Mouse (Mus musculus) kidney, postnatal 0 days (tissue): ENCODE measurements around the gene Tesk1. TPM values are rescaled to one million over a fixed set of nuclear protein-coding genes. Genes with fewer than 3 reads are reported as not detected.

Experiments
- ATAC-seq: fragments of 200-750 bp; cut with Nextera tagmentation; replicated peaks from 2 replicates; pipeline ENCODE4 v1.8.0; 2017; ENCODE audit warnings: low read depth, moderate number of reproducible peaks, moderate TSS enrichment, moderate library complexity; ENCODE audit not compliant: low FRiP score
- DNase-seq: peaks from one replicate; pipeline ENCODE4 v3.0.0-alpha.2; 2016; ENCODE audit warnings: low spot score
- H3K27ac ChIP-seq: fragments of 300-500 bp; sonication (generic); 2 replicates; pipeline ENCODE4 v1.5.1; 2014; ENCODE audit warnings: mild to moderate bottlenecking
- H3K27me3 ChIP-seq: fragments of 300-500 bp; sonication (generic); 2 replicates; pipeline ENCODE4 v1.6.1; 2014; ENCODE audit warnings: low read length, mixed read lengths; ENCODE audit not compliant: insufficient read depth
- H3K36me3 ChIP-seq: fragments of 300-500 bp; sonication (generic); 2 replicates; pipeline ENCODE4 v1.6.1; 2014; ENCODE audit warnings: low read length, mixed read lengths; ENCODE audit not compliant: insufficient read depth
- H3K4me1 ChIP-seq: fragments of 300-500 bp; sonication (generic); replicated peaks from 2 replicates; pipeline ENCODE4 v1.6.1; 2014; ENCODE audit warnings: antibody characterized with exemption, low read length, mixed read lengths; ENCODE audit not compliant: insufficient read depth
- H3K4me2 ChIP-seq: fragments of 300-500 bp; sonication (generic); 2 replicates; pipeline ENCODE4 v1.6.1; 2014; ENCODE audit warnings: mild to moderate bottlenecking, low read length, moderate library complexity, mixed read lengths
- H3K4me3 ChIP-seq: fragments of 300-500 bp; sonication (generic); replicated peaks from 2 replicates; pipeline ENCODE4 v1.5.1; 2014; ENCODE audit warnings: low read depth, low read length
- H3K9ac ChIP-seq: fragments of 300-500 bp; sonication (generic); 2 replicates; pipeline ENCODE4 v1.6.1; 2014; ENCODE audit warnings: low read depth, low read length
- H3K9me3 ChIP-seq: fragments of 300-500 bp; sonication (generic); replicated peaks from 2 replicates; pipeline ENCODE4 v1.6.1; 2016; ENCODE audit warnings: low read length, inconsistent platforms, mixed read lengths
- CTCF ChIP-seq: IDR thresholded peaks from 2 replicates; pipeline ENCODE4 v1.5.1; 2016; ENCODE audit warnings: antibody characterized with exemption, low read depth, mild to moderate bottlenecking, moderate library complexity
- WGBS: fragments of 180-500 bp; shearing (Covaris S2); extraction: QIAGEN DNeasy Blood & Tissue Kit; methylation state at CpG from one replicate; pipeline ENCODE4 v1.1.7; 2014; 5-methylcytosine and 5-hydroxymethylcytosine counted together
- polyA plus RNA-seq: library from polyadenylated mRNA; unstranded; fragments of >200 nt; fragmentation: Nextera tagmentation; extraction: Ambion mirVana; gene quantifications from 2 replicates; pipeline ENCODE4 v1.2.1, GENCODE M21; 2015

Tesk1 gene
- polyA plus RNA-seq, 1 experiment from 2014 or later: 9.1 TPM

GRCm38 (mm10) chr4:43428180-43428861 lies 13.4 kb upstream of the Tesk1 start:
- 40% methylated on average over 16 of the region's 16 CpGs for WGBS
- H3K4me2 ChIP-seq: peak overlapping the region; percentile 32; the same call in 1 of the 2 replicates
- peak; percentile 35; the same call in 1 of the 2 replicates for ATAC-seq
- H3K4me3 ChIP-seq: no peak overlapping the region
- DNase-seq: no peak
- no peaks in the 10 kb centered on the region; the same call in 1 of the 2 replicates for H3K4me1 ChIP-seq
- peak overlapping the region; percentile 1; the same call in 1 of the 2 replicates for H3K9ac ChIP-seq
- H3K27me3 ChIP-seq: no peaks in the 10 kb centered on the region
- no peak overlapping the region for H3K27ac ChIP-seq
- no peak for TF ChIP-seq CTCF
- no peaks in the 10 kb centered on the region for H3K9me3 ChIP-seq
- H3K36me3 ChIP-seq: peaks cover 23% of the 10 kb centered on the region

GRCm38 (mm10) chr4:43428946-43429345 lies 12.8 kb upstream of the Tesk1 start, which contains the start of gene Fam166b:
Gene Fam166b (minus strand): TSS chr4:43429134.
- Histone ChIP-seq H3K27ac (no peak within 1 kb of the TSS), H3K36me3 (peaks cover 19% of the 10 kb centered on the region), H3K9ac (peak within 1 kb of the TSS; percentile 1; the same call in 1 of the 2 replicates), H3K27me3 (no peaks in the 10 kb centered on the region), H3K4me2 (peak within 1 kb of the TSS; percentile 32; the same call in 1 of the 2 replicates), H3K4me3 (no peak within 1 kb of the TSS), H3K4me1 (no peaks in the 10 kb centered on the region; the same call in 1 of the 2 replicates), H3K9me3 (no peaks in the 10 kb centered on the region)
- DNase-seq (peak; percentile 46), ATAC-seq (peak; percentile 21; the same call in 1 of the 2 replicates)
- WGBS: 13% methylated on average over 10 of the region's 10 CpGs
- TF ChIP-seq CTCF: no peak

- ATAC-seq: 0 out of 2 replicates have a peak, but pooled peaks have one; percentile 35
- H3K9ac ChIP-seq: no peak overlapping the region
- 1% methylated on average over 4 of the region's 4 CpGs for WGBS
- no peak overlapping the region for H3K4me2 ChIP-seq
- H3K4me3 ChIP-seq: no peak overlapping the region
- no peaks in the 10 kb centered on the region for H3K27me3 ChIP-seq
- no peaks in the 10 kb centered on the region; the same call in 1 of the 2 replicates for H3K4me1 ChIP-seq
- TF ChIP-seq CTCF: peak; percentile 95
- peak; percentile 97 for DNase-seq
- H3K36me3 ChIP-seq: peaks cover 1% of the 10 kb centered on the region; the same call in 1 of the 2 replicates
- no peak overlapping the region for H3K27ac ChIP-seq
- no peaks in the 10 kb centered on the region for H3K9me3 ChIP-seq
Measured at GRCm38 (mm10) chr4:43431690-43432089, 10.0 kb upstream of the Tesk1 start.

- Histone ChIP-seq H3K4me3 (no peak overlapping the region), H3K27me3 (no peaks in the 10 kb centered on the region), H3K9me3 (no peaks in the 10 kb centered on the region), H3K4me1 (no peaks in the 10 kb centered on the region; the same call in 1 of the 2 replicates), H3K9ac (no peak overlapping the region), H3K36me3 (no peaks in the 10 kb centered on the region), H3K4me2 (no peak overlapping the region), H3K27ac (no peak overlapping the region)
- TF ChIP-seq CTCF: no peak
- no peak for DNase-seq
- 82% methylated on average over 1 of the region's 1 CpGs for WGBS
- no peak for ATAC-seq
Measured at GRCm38 (mm10) chr4:43432832-43433231, 8.9 kb upstream of the Tesk1 start.

GRCm38 (mm10) chr4:43442044-43442443 lies 305 bp downstream of the Tesk1 start:
- peak; percentile 99 for DNase-seq
- Histone ChIP-seq H3K9ac (peak overlapping the region; percentile 97), H3K4me1 (peaks cover 8% of the 10 kb centered on the region; the same call in 1 of the 2 replicates), H3K27me3 (no peaks in the 10 kb centered on the region), H3K36me3 (peaks cover 16% of the 10 kb centered on the region), H3K4me2 (peak overlapping the region; percentile 97), H3K27ac (peak overlapping the region; percentile 96), H3K4me3 (peak overlapping the region; percentile 79), H3K9me3 (no peaks in the 10 kb centered on the region)
- TF ChIP-seq CTCF: peak; percentile 99
- under 1% methylated on average over 33 of the region's 33 CpGs for WGBS
- peak; percentile 94 for ATAC-seq

- H3K4me3 ChIP-seq: peak overlapping the region; percentile 79
- peak overlapping the region; percentile 97 for H3K4me2 ChIP-seq
- H3K27me3 ChIP-seq: no peaks in the 10 kb centered on the region
- H3K4me1 ChIP-seq: peaks cover 8% of the 10 kb centered on the region; the same call in 1 of the 2 replicates
- peaks cover 23% of the 10 kb centered on the region for H3K36me3 ChIP-seq
- DNase-seq (peak; percentile 75), ATAC-seq (peak; percentile 76)
- H3K27ac ChIP-seq: peak overlapping the region; percentile 96
- peak overlapping the region; percentile 97 for H3K9ac ChIP-seq
- TF ChIP-seq CTCF: no peak
- H3K9me3 ChIP-seq: no peaks in the 10 kb centered on the region
- under 1% methylated on average over 57 of the region's 88 CpGs for WGBS
Measured at GRCm38 (mm10) chr4:43442456-43443361, 970 bp downstream of the Tesk1 start.
